Mouse (Mus musculus) NIH3T3 (cell line): Measurements from ENCODE around the gene Dhx38.

Experiments
- DNase-seq: peaks from one replicate; pipeline ENCODE4 v3.0.0-alpha.2; 2012; ENCODE audit warnings: low read depth

Dhx38 gene

GRCm38 (mm10) chr8:109544049-109544448, 21.6 kb downstream of the Dhx38 start:
- DNase-seq: no peak

- DNase-seq: no peak
Observed at GRCm38 (mm10) chr8:109542748-109543519, 22.7 kb downstream of the Dhx38 start.

- DNase-seq: no peak
Observed at GRCm38 (mm10) chr8:109542165-109542564, 23.5 kb downstream of the Dhx38 start.

GRCm38 (mm10) chr8:109536703-109537102, 29.0 kb downstream of the Dhx38 start:
- peak; percentile 86 for DNase-seq

- DNase-seq: peak; percentile 71
Observed at GRCm38 (mm10) chr8:109535140-109535990, 30.3 kb downstream of the Dhx38 start.

- DNase-seq: no peak
Observed at GRCm38 (mm10) chr8:109524008-109524407, 41.7 kb downstream of the Dhx38 start.

GRCm38 (mm10) chr8:109505560-109505959, 60.1 kb downstream of the Dhx38 start:
- DNase-seq: no peak

- no peak for DNase-seq
Observed at GRCm38 (mm10) chr8:109503566-109503965, 62.1 kb downstream of the Dhx38 start.

GRCm38 (mm10) chr8:109499009-109499717, 66.5 kb downstream of the Dhx38 start:
- DNase-seq: no peak
